Mouse (Mus musculus) heart, embryonic 16.5 days (tissue): ENCODE results near the gene Larp4b. TPM values are rescaled to one million over a fixed set of nuclear protein-coding genes. Genes with fewer than 3 reads are reported as not detected.

Experiments
- ATAC-seq: fragments of 200-750 bp; cut with Nextera tagmentation; replicated peaks from 2 replicates; pipeline ENCODE4 v1.8.0; 2017; ENCODE audit warnings: moderate number of reproducible peaks; ENCODE audit not compliant: insufficient read depth, low FRiP score; ENCODE audit errors: extremely low read depth
- H3K27ac ChIP-seq: fragments of 300-500 bp; sonication (generic); 2 replicates; pipeline ENCODE4 v1.5.1; 2014; ENCODE audit warnings: mild to moderate bottlenecking, low read length, control low read depth, moderate library complexity
- H3K27me3 ChIP-seq: fragments of 300-500 bp; sonication (generic); 2 replicates; pipeline ENCODE4 v1.6.1; 2014; ENCODE audit warnings: low read length, mixed read lengths; ENCODE audit not compliant: control insufficient read depth, insufficient read depth
- H3K36me3 ChIP-seq: fragments of 300-500 bp; sonication (generic); 2 replicates; pipeline ENCODE4 v1.6.1; 2014; ENCODE audit not compliant: control insufficient read depth, insufficient read depth
- H3K4me1 ChIP-seq: fragments of 300-500 bp; sonication (generic); 2 replicates; pipeline ENCODE4 v1.6.1; 2014; ENCODE audit warnings: low read length, mixed read lengths; ENCODE audit not compliant: control insufficient read depth, insufficient read depth
- H3K4me2 ChIP-seq: fragments of 300-500 bp; sonication (generic); 2 replicates; pipeline ENCODE4 v1.6.1; 2014; ENCODE audit warnings: low read depth, mild to moderate bottlenecking, control low read depth, low read length
- H3K4me3 ChIP-seq: fragments of 300-500 bp; sonication (generic); 2 replicates; pipeline ENCODE4 v1.5.1; 2014; ENCODE audit warnings: mild to moderate bottlenecking, control low read depth, low read length
- H3K9ac ChIP-seq: fragments of 300-500 bp; sonication (generic); 2 replicates; pipeline ENCODE4 v1.6.1; 2014; ENCODE audit warnings: low read length, control low read depth
- H3K9me3 ChIP-seq: fragments of 300-500 bp; sonication (generic); replicated peaks from 2 replicates; pipeline ENCODE4 v1.6.1; 2016; ENCODE audit warnings: low read length; ENCODE audit not compliant: control insufficient read depth
- WGBS: fragments of 180-500 bp; shearing (Covaris S2); extraction: QIAGEN DNeasy Blood & Tissue Kit; methylation state at CpG from one replicate; pipeline ENCODE4 v1.1.7; 2014; 5-methylcytosine and 5-hydroxymethylcytosine counted together
- polyA plus RNA-seq: library from polyadenylated mRNA; unstranded; fragments of >200 nt; fragmentation: Nextera tagmentation; extraction: Ambion mirVana; gene quantifications from 2 replicates; pipeline ENCODE4 v1.2.1, GENCODE M21; 2015

Gene Larp4b
- polyA plus RNA-seq, 1 experiment from 2014 or later = 27.0 TPM

GRCm38 (mm10) chr13:9139466-9139991 is 45.8 kb downstream of the Larp4b start:
- Histone ChIP-seq H3K27ac (no peak overlapping the region; the same call in 1 of the 2 replicates), H3K36me3 (peaks cover 34% of the 10 kb centered on the region)
- WGBS = 56% methylated on average over 6 of the region's 6 CpGs

GRCm38 (mm10) chr13:9140204-9140603 is 46.5 kb downstream of the Larp4b start:
- Histone ChIP-seq H3K9ac (no peak overlapping the region), H3K27ac (no peak overlapping the region), H3K4me3 (no peak overlapping the region), H3K27me3 (no peaks in the 10 kb centered on the region), H3K4me2 (no peak overlapping the region), H3K9me3 (no peaks in the 10 kb centered on the region), H3K36me3 (peaks cover 37% of the 10 kb centered on the region), H3K4me1 (no peaks in the 10 kb centered on the region)
- ATAC-seq = no peak; the same call in 1 of the 2 replicates
- WGBS = 68% methylated on average over 10 of the region's 10 CpGs

More at GRCm38 (mm10) chr13:9139466-9139991, 45.8 kb downstream of the Larp4b start:
- H3K9me3 ChIP-seq = no peaks in the 10 kb centered on the region
- no peak overlapping the region for H3K9ac ChIP-seq
- ATAC-seq = no peak
- no peaks in the 10 kb centered on the region for H3K4me1 ChIP-seq
- H3K27me3 ChIP-seq = no peaks in the 10 kb centered on the region
- H3K4me2 ChIP-seq = no peak overlapping the region
- no peak overlapping the region for H3K4me3 ChIP-seq

- Histone ChIP-seq H3K4me1 (no peaks in the 10 kb centered on the region), H3K27me3 (no peaks in the 10 kb centered on the region), H3K4me3 (no peak overlapping the region), H3K4me2 (no peak overlapping the region), H3K9me3 (no peaks in the 10 kb centered on the region), H3K9ac (no peak overlapping the region), H3K27ac (no peak overlapping the region), H3K36me3 (peaks cover 36% of the 10 kb centered on the region)
- no peak for ATAC-seq
- WGBS = 63% methylated on average over 2 of the region's 2 CpGs
Measured at GRCm38 (mm10) chr13:9142371-9142770, 48.7 kb downstream of the Larp4b start.

GRCm38 (mm10) chr13:9148830-9149229 is 55.1 kb downstream of the Larp4b start:
- H3K27ac ChIP-seq = no peak overlapping the region
- no peak for ATAC-seq
- H3K4me2 ChIP-seq = no peak overlapping the region
- peaks cover 46% of the 10 kb centered on the region for H3K36me3 ChIP-seq
- H3K9ac ChIP-seq = no peak overlapping the region
- no peaks in the 10 kb centered on the region for H3K9me3 ChIP-seq
- H3K4me1 ChIP-seq = no peaks in the 10 kb centered on the region
- WGBS = 75% methylated on average over 2 of the region's 2 CpGs
- H3K27me3 ChIP-seq = no peaks in the 10 kb centered on the region
- H3K4me3 ChIP-seq = no peak overlapping the region

GRCm38 (mm10) chr13:9149473-9150217 is 56.0 kb downstream of the Larp4b start:
- 73% methylated on average over 7 of the region's 7 CpGs for WGBS
- ATAC-seq = no peak

DNA sequence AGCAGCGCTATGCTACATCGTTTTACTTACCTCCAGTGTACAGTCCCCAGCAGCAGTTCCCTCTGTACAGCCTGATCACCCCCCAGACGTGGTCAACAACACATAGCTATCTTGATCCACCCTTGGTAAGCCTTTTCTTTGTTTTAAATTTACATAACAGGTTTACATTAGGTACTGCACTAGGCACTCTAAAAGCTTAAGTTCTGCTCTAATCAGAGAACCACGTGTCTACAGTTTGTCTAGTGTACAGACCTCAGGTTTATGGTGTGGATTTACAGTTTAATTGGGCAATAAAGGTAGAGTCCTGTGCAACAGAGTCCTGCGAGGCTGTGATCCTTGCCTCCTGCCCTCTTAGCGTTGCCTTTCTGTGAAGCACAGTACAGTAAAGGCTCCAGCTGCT is 57.4 kb downstream of the Larp4b start:
- no peaks in the 10 kb centered on the region for H3K9me3 ChIP-seq
- ATAC-seq = no peak
- H3K27me3 ChIP-seq = no peaks in the 10 kb centered on the region
- no peaks in the 10 kb centered on the region for H3K4me1 ChIP-seq
- H3K4me3 ChIP-seq = no peak overlapping the region
- WGBS = 90% methylated on average over 6 of the region's 6 CpGs
- no peak overlapping the region for H3K9ac ChIP-seq
- no peak overlapping the region for H3K4me2 ChIP-seq
- no peak overlapping the region for H3K27ac ChIP-seq
- peaks cover 46% of the 10 kb centered on the region for H3K36me3 ChIP-seq

More at GRCm38 (mm10) chr13:9149473-9150217, 56.0 kb downstream of the Larp4b start:
- H3K4me1 ChIP-seq = no peaks in the 10 kb centered on the region
- H3K27ac ChIP-seq = no peak overlapping the region
- H3K27me3 ChIP-seq = no peaks in the 10 kb centered on the region
- H3K4me3 ChIP-seq = no peak overlapping the region
- no peak overlapping the region for H3K9ac ChIP-seq
- peaks cover 43% of the 10 kb centered on the region for H3K36me3 ChIP-seq
- no peak overlapping the region for H3K4me2 ChIP-seq
- H3K9me3 ChIP-seq = no peaks in the 10 kb centered on the region

- Histone ChIP-seq H3K4me2 (no peak overlapping the region), H3K9ac (no peak overlapping the region), H3K27ac (no peak overlapping the region), H3K27me3 (no peaks in the 10 kb centered on the region), H3K4me3 (no peak overlapping the region), H3K9me3 (no peaks in the 10 kb centered on the region), H3K36me3 (peaks cover 52% of the 10 kb centered on the region), H3K4me1 (no peaks in the 10 kb centered on the region)
- ATAC-seq = no peak
- WGBS = 93% methylated on average over 4 of the region's 4 CpGs
Measured at GRCm38 (mm10) chr13:9151619-9152018, 57.9 kb downstream of the Larp4b start.

- 72% methylated on average over 2 of the region's 2 CpGs for WGBS
- no peak overlapping the region for H3K27ac ChIP-seq
- H3K9me3 ChIP-seq = no peaks in the 10 kb centered on the region
- H3K27me3 ChIP-seq = no peaks in the 10 kb centered on the region
- H3K4me3 ChIP-seq = no peak overlapping the region
- peaks cover 52% of the 10 kb centered on the region for H3K36me3 ChIP-seq
- no peak overlapping the region for H3K4me2 ChIP-seq
- H3K4me1 ChIP-seq = no peaks in the 10 kb centered on the region
- no peak overlapping the region for H3K9ac ChIP-seq
- no peak for ATAC-seq
Measured at GRCm38 (mm10) chr13:9152267-9152666, 58.6 kb downstream of the Larp4b start.

GRCm38 (mm10) chr13:9153803-9154202 is 60.1 kb downstream of the Larp4b start:
- WGBS = 80% methylated on average over 9 of the region's 9 CpGs
- no peak overlapping the region for H3K4me2 ChIP-seq
- ATAC-seq = no peak
- no peak overlapping the region for H3K4me3 ChIP-seq
- H3K27me3 ChIP-seq = no peaks in the 10 kb centered on the region
- H3K9me3 ChIP-seq = no peaks in the 10 kb centered on the region
- H3K27ac ChIP-seq = no peak overlapping the region
- no peak overlapping the region for H3K9ac ChIP-seq
- H3K4me1 ChIP-seq = no peaks in the 10 kb centered on the region
- peaks cover 56% of the 10 kb centered on the region for H3K36me3 ChIP-seq
